Mouse (Mus musculus) MEL-GATA-1-ER (cell line): ENCODE results near the gene Gmnn.
"Not testable (repeated sequence)": the region's sequence is repeated elsewhere in the genome, so short reads cannot be mapped to it uniquely, and the experiment has no call there.

Source experiments
- DNase-seq: peaks from one replicate; pipeline ENCODE4 v3.0.0-alpha.2; 2012; ENCODE audit warnings: low read depth; ENCODE audit errors: extremely low read depth

The Gmnn gene

DNA sequence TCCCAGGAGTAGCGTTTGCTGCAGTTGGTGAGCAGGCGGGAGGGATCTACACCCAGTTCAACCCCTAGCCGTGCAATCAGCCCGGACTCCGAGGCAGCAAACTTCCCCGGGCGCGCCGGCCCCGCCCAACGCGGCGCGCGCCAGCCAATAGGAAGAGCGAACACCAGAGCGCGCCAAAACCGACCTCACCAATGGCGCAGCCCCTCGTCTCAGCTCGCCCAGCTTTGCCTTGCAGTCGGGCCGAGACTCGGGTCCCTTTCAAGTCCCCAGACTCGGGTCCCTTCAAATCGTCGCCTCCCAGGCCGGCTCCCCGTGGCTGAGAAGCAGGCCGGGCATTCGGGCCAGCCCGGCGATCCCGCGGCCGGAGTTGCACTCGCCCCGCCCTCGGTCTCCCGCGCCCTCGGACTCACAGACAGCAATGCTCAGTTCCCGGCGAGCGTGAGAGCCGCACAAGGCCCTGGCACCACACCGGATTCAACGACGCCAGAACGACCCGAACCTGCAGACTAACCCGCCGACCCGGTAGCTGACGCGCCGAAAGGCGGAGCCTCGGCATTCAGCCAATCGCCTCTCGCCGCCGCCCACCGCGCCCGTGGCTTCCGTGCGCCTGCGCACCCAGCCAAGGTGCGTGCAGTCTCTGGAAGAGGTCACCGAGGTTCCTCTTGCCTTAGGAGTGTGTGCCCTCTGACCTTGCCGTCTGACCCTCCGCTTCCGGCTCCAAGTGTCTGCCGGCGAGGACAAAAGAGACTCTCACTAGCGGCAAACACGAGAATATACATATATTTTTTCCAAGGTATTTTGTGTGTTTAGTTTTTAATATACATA, at the start of gene Gmnn:
TSS of gene Gmnn (minus strand) at position 521 of the 825 bp plus-strand sequence.
- DNase-seq: peak; percentile 88

GRCm38 (mm10) chr13:24806079-24806478, 44.4 kb upstream of the Gmnn start:
- no peak for DNase-seq

DNA sequence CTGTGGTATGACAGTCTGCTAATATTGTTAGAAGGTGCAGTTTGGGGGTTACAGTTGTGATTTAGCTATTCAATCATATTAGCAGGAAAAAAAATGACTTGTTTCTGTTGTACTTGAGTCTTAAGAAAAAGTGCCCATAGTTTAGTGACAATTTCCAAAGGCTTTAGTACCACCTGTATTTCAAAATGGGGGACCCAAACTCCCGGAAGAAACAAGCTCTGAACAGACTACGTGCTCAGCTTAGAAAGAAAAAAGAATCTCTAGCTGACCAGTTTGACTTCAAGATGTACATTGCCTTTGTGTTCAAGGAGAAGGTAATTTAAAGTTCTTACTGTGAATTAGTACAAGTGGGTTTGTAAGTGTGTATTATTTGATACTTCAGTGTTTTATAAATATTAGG, 41.5 kb upstream of the Gmnn start:
- no peak for DNase-seq

DNA sequence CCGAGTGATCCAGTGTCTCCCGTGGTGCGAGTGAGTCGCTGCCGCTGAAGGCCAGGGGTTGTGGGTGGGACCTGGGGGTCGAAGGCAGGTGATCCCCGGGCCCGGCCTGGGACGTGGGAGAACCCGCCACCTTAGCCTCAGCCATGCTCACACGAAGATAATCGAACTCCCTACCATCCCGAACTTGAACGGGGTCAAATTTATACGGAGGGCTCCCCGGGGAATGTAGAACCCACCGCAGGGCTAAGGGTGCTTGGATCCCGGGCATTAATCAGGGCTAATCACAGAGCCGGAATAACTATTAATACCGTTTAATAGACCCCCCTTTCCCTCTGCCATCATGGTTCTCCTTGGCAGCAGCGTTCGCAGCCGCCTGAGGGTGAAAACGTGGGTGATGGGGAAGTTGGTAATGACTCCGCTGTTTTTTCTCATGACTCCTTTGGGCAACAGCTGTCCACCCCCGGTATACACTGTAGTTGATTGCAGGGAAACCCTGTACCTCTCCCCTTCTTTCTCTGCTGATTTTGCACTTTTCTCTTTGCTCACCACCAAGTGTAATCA, 40.5 kb upstream of the Gmnn start:
- DNase-seq: peak; percentile 71

DNA sequence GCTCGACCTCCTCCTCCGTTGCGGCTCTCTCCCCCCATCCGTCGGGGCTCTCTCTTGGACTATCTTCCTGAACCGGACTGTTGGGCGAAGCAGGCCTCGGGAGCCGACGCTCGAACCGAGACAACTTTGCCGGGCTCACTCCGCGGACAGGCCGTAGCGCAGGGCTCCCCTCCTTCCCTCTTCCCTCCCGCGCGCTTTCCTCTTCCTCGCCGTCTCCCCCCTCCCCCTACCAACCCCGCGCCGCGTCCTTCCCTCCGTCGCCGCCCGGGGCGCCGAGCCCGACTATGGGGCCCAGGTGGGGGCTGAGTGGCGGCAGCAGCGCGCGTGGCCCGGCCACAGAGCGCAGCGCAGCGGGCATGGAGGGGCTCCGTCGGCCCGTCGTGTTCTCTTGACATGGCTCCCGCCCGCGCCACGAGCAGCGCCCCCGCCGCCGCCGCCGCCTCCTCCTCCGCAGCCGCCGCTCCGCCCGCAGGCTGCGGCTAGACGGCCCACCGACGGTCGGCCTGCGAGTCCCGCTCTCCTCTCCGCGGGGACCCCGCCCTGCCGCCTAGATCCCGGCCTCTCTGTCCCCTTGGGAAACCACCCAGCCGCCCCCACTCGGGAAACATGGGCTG, 39.7 kb upstream of the Gmnn start, which contains the start of gene BC005537:
TSS of gene BC005537 (plus strand) at position 350 of the 614 bp plus-strand sequence.
- DNase-seq: no peak

GRCm38 (mm10) chr13:24800674-24801307, 39.1 kb upstream of the Gmnn start:
- DNase-seq: peak; percentile 84

GRCm38 (mm10) chr13:24799925-24800673, 38.4 kb upstream of the Gmnn start:
- DNase-seq: peak; percentile 29

GRCm38 (mm10) chr13:24799378-24799777, 37.7 kb upstream of the Gmnn start:
- DNase-seq: no peak

GRCm38 (mm10) chr13:24798686-24799085, 37.0 kb upstream of the Gmnn start:
- DNase-seq: no peak

GRCm38 (mm10) chr13:24792411-24793045, 30.8 kb upstream of the Gmnn start:
- DNase-seq: no peak

DNA sequence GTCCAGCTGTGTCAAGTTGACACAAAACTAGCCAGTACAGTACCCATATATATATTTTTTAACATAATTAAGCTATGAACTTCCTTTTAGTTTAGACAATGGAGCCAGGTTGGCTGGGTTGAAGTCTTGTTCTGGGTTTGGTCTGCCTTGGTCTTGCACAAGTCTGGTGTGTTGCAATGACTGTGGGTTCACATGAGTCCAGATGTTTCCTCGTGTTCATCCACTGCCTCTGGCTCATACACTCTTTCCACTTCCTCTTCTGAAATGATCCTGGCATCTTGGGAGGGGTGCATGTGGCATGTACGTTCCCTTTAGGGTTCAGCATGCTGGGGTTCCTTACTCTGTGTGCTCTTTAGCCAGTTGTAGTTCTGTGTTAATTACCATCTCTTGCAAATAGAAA, 29.6 kb upstream of the Gmnn start:
- DNase-seq: peak; percentile 37

DNA sequence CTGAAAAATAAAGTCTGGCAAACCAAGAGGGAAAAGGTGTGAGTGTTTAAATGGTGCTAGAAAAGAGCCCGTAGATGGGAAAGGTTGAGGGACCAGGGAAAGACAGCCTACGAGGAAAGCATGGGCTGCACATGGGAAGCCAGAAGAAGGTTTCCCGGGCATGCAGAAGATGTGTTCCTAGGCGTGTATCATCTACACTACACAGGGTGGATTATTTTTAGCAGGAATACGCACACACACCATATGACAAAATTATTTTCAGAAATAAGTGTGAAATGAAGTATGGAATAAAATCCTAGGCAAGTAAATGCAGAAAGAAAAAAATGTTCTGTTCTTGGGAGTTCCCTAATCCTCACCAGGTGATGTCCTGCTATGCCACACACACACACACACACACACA, 25.8 kb upstream of the Gmnn start:
- no peak for DNase-seq

- no peak for DNase-seq
Measured at GRCm38 (mm10) chr13:24786014-24786490, 24.3 kb upstream of the Gmnn start.

DNA sequence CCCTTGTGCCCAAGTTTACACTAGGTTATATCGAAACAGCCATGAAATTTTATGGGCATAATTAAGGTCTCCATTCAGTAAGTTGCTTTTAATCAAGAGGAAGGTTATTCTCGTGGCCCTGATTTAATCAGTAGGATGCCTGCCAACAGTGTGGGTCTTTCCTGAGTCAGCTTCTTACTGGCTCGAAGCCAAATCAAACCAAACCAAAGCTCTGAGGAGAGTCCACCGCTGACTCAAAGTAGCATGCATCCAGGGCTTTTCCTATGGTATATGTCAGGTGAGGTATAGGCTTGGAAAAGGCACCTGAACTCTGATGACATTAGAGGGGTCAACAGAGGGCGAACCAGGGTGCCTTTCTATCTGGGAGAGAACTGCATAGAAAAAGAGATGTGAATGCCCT, 20.2 kb upstream of the Gmnn start:
- DNase-seq: no peak

DNA sequence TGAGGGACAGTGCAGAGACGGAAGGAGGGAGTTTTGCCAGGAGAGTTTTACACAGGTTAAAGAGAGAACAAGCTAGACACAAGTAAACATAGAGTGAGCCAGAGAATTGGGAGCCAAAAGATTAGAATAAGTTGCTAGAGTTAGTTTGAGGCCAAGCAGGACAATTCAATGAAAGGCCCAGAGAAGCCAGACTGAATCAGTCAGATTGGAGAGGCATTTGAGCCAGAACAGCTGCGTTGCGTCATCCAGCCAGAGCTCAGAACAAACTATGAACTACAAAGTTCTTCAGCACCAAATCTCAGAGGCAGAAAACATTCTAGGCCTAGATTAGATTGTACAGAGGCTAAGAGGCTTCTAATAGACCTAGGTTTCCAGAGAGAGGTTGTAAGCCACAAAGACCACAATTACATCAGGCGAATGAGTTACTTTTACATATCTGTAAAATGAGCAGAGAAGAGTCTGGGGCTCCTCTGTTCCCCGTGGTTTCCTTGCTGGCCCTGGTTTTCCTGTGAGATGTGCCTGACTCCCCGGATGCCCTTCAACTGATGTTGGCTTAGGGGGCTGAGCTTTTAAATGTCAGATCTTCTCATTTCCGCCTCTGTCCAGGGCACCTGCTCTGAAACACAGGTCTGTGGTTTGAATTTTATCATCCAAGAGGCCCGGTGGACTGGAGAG, 17.1 kb upstream of the Gmnn start:
- no peak for DNase-seq

- DNase-seq: no peak
Measured at GRCm38 (mm10) chr13:24778026-24778425, 16.3 kb upstream of the Gmnn start.

DNA sequence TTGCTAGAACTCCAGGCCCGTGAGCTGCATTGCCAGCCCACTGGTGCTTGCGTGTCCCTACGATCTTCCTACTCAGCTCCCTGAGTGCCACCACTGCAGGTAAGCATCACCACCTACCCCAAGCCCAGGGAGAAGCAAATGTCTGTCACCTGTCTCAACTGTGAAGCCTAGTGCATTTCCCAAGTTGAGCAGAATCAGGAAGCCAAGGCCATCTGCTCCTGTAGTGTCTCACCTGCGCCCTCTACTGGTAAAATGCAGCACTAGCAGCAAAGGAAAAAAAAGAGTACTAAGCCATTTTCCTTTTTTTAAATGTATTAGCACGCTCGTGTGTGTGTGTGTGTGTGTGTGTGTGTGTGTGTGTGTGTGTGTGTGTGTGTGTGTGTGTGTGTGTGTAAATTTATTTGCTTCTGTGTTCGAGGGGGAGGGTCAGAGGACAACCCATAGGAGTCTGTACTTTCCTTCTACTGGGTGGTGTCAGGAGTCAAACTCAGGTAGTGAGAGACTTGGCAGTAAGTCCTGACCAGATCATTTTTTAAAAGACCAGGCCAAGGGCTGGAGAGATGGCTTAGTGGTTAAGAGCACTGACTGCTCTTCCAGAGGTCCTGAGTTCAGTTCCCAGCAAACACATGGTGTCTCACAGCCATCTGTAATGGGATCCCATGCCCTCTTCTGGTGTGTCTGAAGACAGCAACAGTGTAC, 14.6 kb upstream of the Gmnn start:
- peak; percentile 61 for DNase-seq

DNA sequence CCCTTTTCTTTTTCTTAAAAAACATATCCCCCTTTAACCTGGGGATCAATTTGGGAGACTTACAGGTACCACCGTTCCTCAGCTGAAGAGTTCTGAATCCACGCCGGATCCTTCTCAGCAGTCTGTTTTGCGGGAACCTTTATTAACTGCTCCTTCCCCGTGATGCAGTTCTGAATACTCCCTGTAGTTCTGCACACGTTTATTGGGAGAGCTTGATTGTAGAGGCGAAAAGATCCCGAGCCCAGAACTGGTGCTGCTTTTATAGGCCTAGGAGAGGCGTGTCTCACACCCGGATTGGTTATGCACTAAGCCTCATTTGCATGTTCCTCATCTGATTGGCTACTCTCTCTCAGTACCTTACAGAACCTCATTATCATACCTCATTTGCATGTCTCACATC, 9.8 kb upstream of the Gmnn start:
- not testable (repeated sequence) for DNase-seq

GRCm38 (mm10) chr13:24767809-24768208, 6.1 kb upstream of the Gmnn start:
- not testable (repeated sequence) for DNase-seq
